Mouse (Mus musculus) myocyte (in vitro differentiated cells): ENCODE measurements at regions not wholly inside any gene's neighbourhood (a gene's known extent, or its start where the extent isn't known, plus 50 kb on each side); places are given as distances from the start of the nearest gene placed in this dataset.

Experiments used
- H3K27me3 ChIP-seq: one replicate; pipeline ENCODE4 v1.6.1; 2011; ENCODE audit not compliant: control insufficient read depth, insufficient read depth, insufficient read length
- H3K36me3 ChIP-seq: one replicate; pipeline ENCODE4 v1.6.1; 2011; ENCODE audit not compliant: control insufficient read depth, insufficient read depth
- H3K4me2 ChIP-seq: one replicate; pipeline ENCODE4 v1.6.1; 2011; ENCODE audit warnings: low read depth, control low read depth
- H3K4me3 ChIP-seq: one replicate; pipeline ENCODE4 v1.5.1; 2011; ENCODE audit warnings: mild to moderate bottlenecking, control low read depth, moderate library complexity
- H3K79me2 ChIP-seq: one replicate; pipeline ENCODE4 v1.6.1; 2011; ENCODE audit not compliant: control insufficient read depth, insufficient read depth
- H3ac ChIP-seq: one replicate; pipeline ENCODE4 v1.6.1; 2011; ENCODE audit not compliant: control insufficient read depth, insufficient read length
- CEBPB ChIP-seq: IDR thresholded peaks from 2 replicates; pipeline ENCODE4 v1.6.1; 2011; ENCODE audit warnings: mild to moderate bottlenecking, moderate library complexity; ENCODE audit not compliant: poor library complexity, insufficient read depth, severe bottlenecking
- E2F4 ChIP-seq: IDR thresholded peaks from one replicate; pipeline ENCODE4 v1.6.1; 2011; ENCODE audit warnings: mild to moderate bottlenecking, control low read depth, moderate library complexity; ENCODE audit not compliant: insufficient read depth
- MAX ChIP-seq: IDR thresholded peaks from one replicate; pipeline ENCODE4 v1.6.1; 2011; ENCODE audit warnings: low read depth, mild to moderate bottlenecking, control low read depth
- MYOD1 ChIP-seq, 3 experiments: IDR thresholded peaks; one replicate each; pipeline ENCODE4 v1.6.1; 2011; ENCODE audit warnings: control low read depth in 2 of 3, low read depth in 2 of 3, mild to moderate bottlenecking in 2 of 3, moderate library complexity in 1 of 3; ENCODE audit not compliant: insufficient read length in 2 of 3, control insufficient read depth in 1 of 3
- MYOG ChIP-seq, 3 experiments: IDR thresholded peaks; one replicate each; pipeline ENCODE4 v1.6.1; 2011; ENCODE audit warnings: control low read depth in 2 of 3, low read depth in 2 of 3, mild to moderate bottlenecking in 2 of 3; ENCODE audit not compliant: insufficient read length in 2 of 3, control insufficient read depth in 1 of 3, insufficient read depth in 1 of 3
- POLR2A ChIP-seq: IDR thresholded peaks from one replicate; pipeline ENCODE4 v1.6.1; 2011; ENCODE audit warnings: low read depth, mild to moderate bottlenecking, control low read depth, moderate library complexity; ENCODE audit not compliant: insufficient read length
- POLR2AphosphoS2 ChIP-seq: IDR thresholded peaks from one replicate; pipeline ENCODE4 v1.6.1; 2011; ENCODE audit warnings: low read depth, control low read depth; ENCODE audit not compliant: insufficient read length
- REST ChIP-seq: IDR thresholded peaks from one replicate; pipeline ENCODE4 v1.6.1; 2011; ENCODE audit warnings: mild to moderate bottlenecking, control low read depth, moderate library complexity; ENCODE audit not compliant: insufficient read depth, insufficient read length
- SRF ChIP-seq: IDR thresholded peaks from one replicate; pipeline ENCODE4 v1.6.1; 2011; ENCODE audit warnings: low read depth; ENCODE audit not compliant: control insufficient read depth, insufficient read length
- TCF12 ChIP-seq: IDR thresholded peaks from one replicate; pipeline ENCODE4 v1.6.1; 2011; ENCODE audit warnings: mild to moderate bottlenecking, control low read depth; ENCODE audit not compliant: poor library complexity, insufficient read depth, severe bottlenecking
- TCF3 ChIP-seq: IDR thresholded peaks from one replicate; pipeline ENCODE4 v1.6.1; 2011; ENCODE audit warnings: low read depth, control low read depth; ENCODE audit not compliant: insufficient read length
- USF1 ChIP-seq: IDR thresholded peaks from one replicate; pipeline ENCODE4 v1.6.1; 2011; ENCODE audit warnings: low read depth, mild to moderate bottlenecking, control low read depth, moderate library complexity

DNA sequence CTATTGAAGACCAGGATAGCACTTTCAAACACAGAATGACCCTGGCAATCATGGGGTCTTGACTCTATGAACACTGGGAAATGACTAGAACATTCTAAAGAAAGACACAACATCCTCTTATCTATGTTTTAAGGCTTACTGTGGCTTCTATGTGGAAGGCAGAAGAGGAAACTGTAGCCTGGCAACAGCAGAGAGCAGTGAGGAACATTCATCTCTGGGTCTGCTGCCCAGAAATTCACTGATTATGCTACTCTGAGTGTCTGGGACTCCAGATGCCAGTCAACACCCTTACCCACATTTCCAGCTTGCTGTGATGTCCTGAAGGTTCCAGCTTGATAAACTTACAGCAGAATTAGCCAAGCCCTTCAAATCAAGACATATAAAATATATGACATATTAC lies 352.7 kb upstream of the Sall1 start:
- H3K79me2 ChIP-seq = no peaks in the 10 kb centered on the region
- no peak overlapping the region for H3K4me2 ChIP-seq
- no peak overlapping the region for H3ac ChIP-seq
- H3K4me3 ChIP-seq = no peak overlapping the region
- no peak for TF ChIP-seq TCF12
- TF ChIP-seq SRF = no peak
- TF ChIP-seq REST = no peak
- no peak for TF ChIP-seq MYOG (IDR thresholded peaks at IDR 0.05; ENCODE audit: control insufficient read depth in 1 of 3, insufficient read depth in 1 of 3, insufficient read length in 2 of 3, low read depth in 2 of 3)
- TF ChIP-seq CEBPB = no peak
- no peaks in the 10 kb centered on the region for H3K36me3 ChIP-seq
- no peaks in the 10 kb centered on the region for H3K27me3 ChIP-seq

DNA sequence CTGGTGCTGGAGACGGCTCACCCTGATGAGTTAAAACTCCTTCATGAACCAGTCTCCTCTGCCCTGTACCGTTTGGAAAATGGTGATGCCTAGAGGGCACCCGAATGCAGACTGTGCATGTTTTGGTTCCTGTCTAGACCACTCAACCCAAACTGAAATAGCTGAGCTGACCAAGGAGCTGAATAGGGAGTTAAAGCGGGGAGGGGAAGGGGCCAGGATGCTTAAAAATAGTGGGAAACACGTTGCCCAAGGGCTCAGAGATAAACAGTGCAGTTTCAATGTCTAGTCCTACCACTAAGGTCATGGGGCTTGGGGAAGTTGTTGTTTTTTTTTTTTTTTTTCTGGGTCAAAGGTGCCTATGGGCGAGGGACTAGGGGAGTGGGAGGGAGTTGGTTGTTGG lies 348.8 kb upstream of the Sall1 start:
- Histone ChIP-seq H3K4me2 (no peak overlapping the region), H3ac (no peak overlapping the region), H3K36me3 (no peaks in the 10 kb centered on the region), H3K4me3 (no peak overlapping the region), H3K79me2 (no peaks in the 10 kb centered on the region), H3K27me3 (no peaks in the 10 kb centered on the region)
- TF ChIP-seq CEBPB = no peak
- TF ChIP-seq SRF = no peak
- no peak for TF ChIP-seq E2F4
- TF ChIP-seq USF1 = no peak
- TF ChIP-seq TCF12 = no peak
- no peak for TF ChIP-seq MAX
- TF ChIP-seq MYOD1 (IDR thresholded peaks at IDR 0.05; ENCODE audit: control insufficient read depth in 1 of 3, insufficient read length in 2 of 3, low read depth in 2 of 3) = no peak
- TF ChIP-seq TCF3 = no peak
- TF ChIP-seq MYOG (IDR thresholded peaks at IDR 0.05; ENCODE audit: control insufficient read depth in 1 of 3, insufficient read depth in 1 of 3, insufficient read length in 2 of 3, low read depth in 2 of 3) = no peak
- TF ChIP-seq POLR2AphosphoS2 = no peak
- TF ChIP-seq POLR2A = no peak
- TF ChIP-seq REST = no peak

DNA sequence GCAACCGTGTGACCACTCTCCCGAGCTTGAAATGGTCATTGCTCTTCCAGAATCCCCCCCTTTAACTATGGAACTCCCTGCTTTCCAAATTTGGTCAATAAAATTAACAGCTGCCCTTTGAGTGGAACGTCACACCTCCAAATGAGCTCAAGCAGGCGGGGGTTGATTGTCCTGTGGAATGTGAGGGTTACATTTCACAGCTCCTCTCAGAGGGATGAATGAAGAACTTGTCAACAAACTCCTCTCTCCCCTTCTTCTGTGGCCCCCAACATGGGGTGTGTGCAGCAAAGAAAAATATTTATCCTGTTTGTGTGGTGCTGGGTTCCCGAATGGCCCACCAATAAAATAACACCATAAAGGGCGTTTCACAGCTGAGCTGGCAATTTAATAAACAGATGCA lies 344.8 kb upstream of the Sall1 start:
- Histone ChIP-seq H3K27me3 (no peaks in the 10 kb centered on the region), H3K79me2 (no peaks in the 10 kb centered on the region), H3ac (no peak overlapping the region), H3K36me3 (no peaks in the 10 kb centered on the region), H3K4me3 (no peak overlapping the region), H3K4me2 (no peak overlapping the region)
- TF ChIP-seq POLR2AphosphoS2 (no peak), USF1 (no peak), TCF3 (no peak), E2F4 (no peak), POLR2A (no peak), MAX (no peak), MYOG (IDR thresholded peaks at IDR 0.05; ENCODE audit: control insufficient read depth in 1 of 3, insufficient read depth in 1 of 3, insufficient read length in 2 of 3, low read depth in 2 of 3) (no peak), SRF (no peak), TCF12 (no peak), CEBPB (no peak), MYOD1 (IDR thresholded peaks at IDR 0.05; ENCODE audit: control insufficient read depth in 1 of 3, insufficient read length in 2 of 3, low read depth in 2 of 3) (no peak), REST (no peak)

DNA sequence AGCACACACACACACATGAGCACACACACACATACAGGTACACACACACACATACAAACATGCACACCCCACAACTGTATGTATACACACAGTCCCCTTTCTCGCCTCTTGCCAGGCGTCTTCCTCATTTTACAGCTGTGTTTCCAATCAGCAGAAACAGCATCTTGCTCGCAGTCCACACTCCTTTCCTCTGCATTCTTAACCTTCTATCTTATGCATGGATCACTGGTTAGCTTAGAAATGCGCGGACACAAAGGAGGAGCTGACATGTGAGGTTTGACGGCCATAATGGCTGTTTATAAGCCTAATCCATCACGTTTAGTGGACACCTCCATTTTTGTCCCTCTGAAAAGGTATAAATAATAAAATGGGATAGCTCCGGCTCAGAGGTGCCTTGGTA lies 343.3 kb upstream of the Sall1 start:
- no peak for TF ChIP-seq POLR2AphosphoS2
- Histone ChIP-seq H3K4me2 (no peak overlapping the region), H3K27me3 (no peaks in the 10 kb centered on the region), H3K79me2 (no peaks in the 10 kb centered on the region), H3ac (no peak overlapping the region), H3K4me3 (no peak overlapping the region), H3K36me3 (no peaks in the 10 kb centered on the region)

DNA sequence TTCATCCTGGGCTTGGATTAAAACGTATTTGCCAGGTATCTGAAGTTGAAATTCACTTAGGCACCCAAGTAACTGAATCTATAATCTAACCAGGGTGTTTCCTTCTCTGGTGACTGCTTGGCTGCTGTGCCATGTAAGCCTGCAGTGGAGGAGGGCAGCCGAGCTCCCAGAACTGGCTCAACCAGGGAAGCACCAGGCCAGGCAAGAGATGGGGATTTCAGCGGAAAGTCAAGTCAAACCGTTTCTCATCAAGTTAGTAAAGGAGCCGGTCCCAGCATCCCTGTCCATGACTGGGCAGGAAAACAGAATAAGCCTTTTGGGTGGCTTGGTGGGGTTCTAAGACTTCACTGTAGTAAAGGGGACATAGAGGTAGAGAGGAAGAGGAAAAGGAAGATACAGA lies 341.1 kb upstream of the Sall1 start:
- no peaks in the 10 kb centered on the region for H3K79me2 ChIP-seq
- H3K36me3 ChIP-seq = no peaks in the 10 kb centered on the region
- no peak overlapping the region for H3K4me3 ChIP-seq
- H3K27me3 ChIP-seq = no peaks in the 10 kb centered on the region
- no peak overlapping the region for H3K4me2 ChIP-seq
- TF ChIP-seq E2F4 = no peak
- TF ChIP-seq MAX = no peak
- TF ChIP-seq REST = no peak
- TF ChIP-seq USF1 = no peak
- TF ChIP-seq SRF = no peak
- no peak for TF ChIP-seq TCF3
- no peak for TF ChIP-seq POLR2A
- TF ChIP-seq MYOD1 (IDR thresholded peaks at IDR 0.05; ENCODE audit: control insufficient read depth in 1 of 3, insufficient read length in 2 of 3, low read depth in 2 of 3) = no peak
- TF ChIP-seq TCF12 = no peak
- TF ChIP-seq MYOG (IDR thresholded peaks at IDR 0.05; ENCODE audit: control insufficient read depth in 1 of 3, insufficient read depth in 1 of 3, insufficient read length in 2 of 3, low read depth in 2 of 3) = no peak
- TF ChIP-seq CEBPB = no peak
- TF ChIP-seq POLR2AphosphoS2 = no peak
- no peak overlapping the region for H3ac ChIP-seq
